Mouse (Mus musculus) spleen, adult 2 months (tissue): ENCODE results near the gene Oxct2a.

Experiments
- CTCF ChIP-seq: fragments of 200-500 bp; IDR thresholded peaks from 2 replicates; pipeline ENCODE4 v1.5.1; 2011; ENCODE audit warnings: mild to moderate bottlenecking, inconsistent platforms; ENCODE audit not compliant: insufficient read depth, insufficient read length, insufficient replicate concordance; ENCODE audit errors: extremely low read depth
- POLR2A ChIP-seq: fragments of 200-500 bp; IDR thresholded peaks from 2 replicates; pipeline ENCODE4 v1.6.1; 2011; ENCODE audit warnings: low read depth, low read length, inconsistent platforms

DNA sequence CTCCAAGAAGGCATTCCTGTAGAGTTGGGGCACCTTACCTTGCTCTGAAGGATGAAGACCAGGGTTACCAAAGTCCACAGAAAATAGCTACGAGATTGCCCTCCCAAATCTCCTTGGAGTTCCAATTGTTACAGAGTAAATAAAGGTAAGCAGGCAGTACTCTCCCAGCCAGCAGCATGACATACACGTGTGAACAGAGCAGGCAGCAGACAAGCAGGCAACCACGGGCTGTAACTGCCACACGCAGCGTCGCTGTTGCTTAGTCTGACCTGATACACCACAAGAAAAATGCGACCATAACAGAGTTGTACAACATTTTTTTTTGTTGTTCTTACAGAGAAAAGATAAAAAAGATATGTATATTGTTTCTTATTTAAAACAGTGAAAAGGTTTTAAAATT, 35.2 kb upstream of the Oxct2a start:
- TF ChIP-seq CTCF = no peak
- no peak for TF ChIP-seq POLR2A
